ENCODE assay signal across 10 mouse cellular contexts in genomic region chr2:26486264-26486810, GRCm38 (mm10). TPM values are rescaled to one million over a fixed set of nuclear protein-coding genes. Genes with fewer than 3 reads are reported as not detected.
DNase-seq lines count a peak whose midpoint lies in the region; ATAC-seq lines count a peak whose summit lies in the region.
"Had no signal": no experiment of that assay in that cellular context is flagged by ENCODE, and none has a peak within 500 bp of the region (broad histone marks: within the 10 kb centered on the region; RNA-seq: fewer than 3 reads in every experiment).

No protein-coding gene starts in this region.

- peak overlapping the region; percentile 33 for H3K9ac ChIP-seq in kidney, embryonic 16.5 days (replicated peaks; ENCODE audit: low read length)
- H3K9ac ChIP-seq in intestine, embryonic 16.5 days (ENCODE audit: low read depth, low read length) = peak overlapping the region; percentile 38; the same call in 1 of the 2 replicates
- H3K9ac ChIP-seq in neural tube, embryonic 14.5 days (replicated peaks; ENCODE audit: low read depth, low read length) = peak overlapping the region; percentile 21; the same call in 1 of the 2 replicates

- ATAC-seq in kidney, embryonic 16.5 days (ENCODE audit: low FRiP score, low TSS enrichment) = peak; percentile 50
- ATAC-seq in intestine, embryonic 16.5 days = no peak
- no peak for ATAC-seq in neural tube, embryonic 14.5 days (ENCODE audit: low read depth)

- peak overlapping the region; percentile 22 for H3K4me2 ChIP-seq in kidney, embryonic 16.5 days (replicated peaks; ENCODE audit: low read depth, low read length)
- H3K4me2 ChIP-seq in intestine, embryonic 16.5 days (ENCODE audit: low read depth, low read length) = no peak overlapping the region
- peak overlapping the region; percentile 35; the same call in 1 of the 2 replicates for H3K4me2 ChIP-seq in neural tube, embryonic 14.5 days (ENCODE audit: low read depth, low read length)

- 9% methylated on average over 5 of the region's 5 CpGs for WGBS in kidney, embryonic 16.5 days
- WGBS in forebrain, embryonic 10.5 days = 31% methylated on average over 5 of the region's 5 CpGs
- WGBS in intestine, embryonic 16.5 days = 19% methylated on average over 5 of the region's 5 CpGs
- 17% methylated on average over 5 of the region's 5 CpGs for WGBS in neural tube, embryonic 14.5 days

- peaks cover 31% of the 10 kb centered on the region for H3K36me3 ChIP-seq in kidney, embryonic 16.5 days (ENCODE audit: insufficient read depth, low read length)
- H3K36me3 ChIP-seq in forebrain, embryonic 10.5 days (replicated peaks) = peaks cover 59% of the 10 kb centered on the region
- no peaks in the 10 kb centered on the region; the same call in 1 of the 2 replicates for H3K36me3 ChIP-seq in intestine, embryonic 16.5 days (ENCODE audit: control insufficient read depth, insufficient read depth, low read length)
- no peaks in the 10 kb centered on the region for H3K36me3 ChIP-seq in neural tube, embryonic 14.5 days (ENCODE audit: control insufficient read depth, insufficient read depth, low read length)
- H3K36me3 ChIP-seq: G1E had no signal

- H3K27me3 ChIP-seq in kidney, embryonic 16.5 days (ENCODE audit: insufficient read depth, low read length) = no peaks in the 10 kb centered on the region
- no peaks in the 10 kb centered on the region for H3K27me3 ChIP-seq in forebrain, embryonic 10.5 days (ENCODE audit: poor library complexity, severe bottlenecking)
- H3K27me3 ChIP-seq in intestine, embryonic 16.5 days (replicated peaks; ENCODE audit: control insufficient read depth, insufficient read depth, low read length) = no peaks in the 10 kb centered on the region
- H3K27me3 ChIP-seq in neural tube, embryonic 14.5 days (ENCODE audit: control insufficient read depth, insufficient read depth, low read length) = no peaks in the 10 kb centered on the region

- H3K27ac ChIP-seq in kidney, embryonic 16.5 days (ENCODE audit: low read length) = peak overlapping the region; percentile 91
- peak overlapping the region; percentile 97 for H3K27ac ChIP-seq in forebrain, embryonic 10.5 days
- H3K27ac ChIP-seq in intestine, embryonic 16.5 days (ENCODE audit: low read length) = peak overlapping the region; percentile 74
- H3K27ac ChIP-seq in neural tube, embryonic 14.5 days (ENCODE audit: low read depth, low read length) = peak overlapping the region; percentile 88

- peaks cover 100% of the 10 kb centered on the region for H3K4me1 ChIP-seq in kidney, embryonic 16.5 days (ENCODE audit: insufficient read depth, low read length)
- peaks cover 95% of the 10 kb centered on the region for H3K4me1 ChIP-seq in forebrain, embryonic 10.5 days
- peaks cover 88% of the 10 kb centered on the region for H3K4me1 ChIP-seq in intestine, embryonic 16.5 days (ENCODE audit: control insufficient read depth, insufficient read depth, low read length)
- peaks cover 80% of the 10 kb centered on the region for H3K4me1 ChIP-seq in neural tube, embryonic 14.5 days (ENCODE audit: control insufficient read depth, insufficient read depth, low read length)

- H3K4me3 ChIP-seq in kidney, embryonic 16.5 days (ENCODE audit: low read length) = no peak overlapping the region
- H3K4me3 ChIP-seq in forebrain, embryonic 10.5 days = peak overlapping the region; percentile 37
- H3K4me3 ChIP-seq in intestine, embryonic 16.5 days (ENCODE audit: low read length) = no peak overlapping the region
- H3K4me3 ChIP-seq in neural tube, embryonic 14.5 days (ENCODE audit: low read depth, low read length) = no peak overlapping the region; the same call in 1 of the 2 replicates

- H3K9me3 ChIP-seq in kidney, embryonic 16.5 days (ENCODE audit: low read length) = no peaks in the 10 kb centered on the region
- H3K9me3 ChIP-seq in forebrain, embryonic 10.5 days = no peaks in the 10 kb centered on the region
- no peaks in the 10 kb centered on the region for H3K9me3 ChIP-seq in intestine, embryonic 16.5 days (ENCODE audit: control insufficient read depth, low read length)
- H3K9me3 ChIP-seq in neural tube, embryonic 14.5 days (ENCODE audit: control insufficient read depth, low read length) = no peaks in the 10 kb centered on the region
- H3K9me3 ChIP-seq: G1E had no signal

- DNase-seq in kidney, adult 18-20 months = no peak
- DNase-seq in forebrain, embryonic 10.5 days (ENCODE audit: extremely low spot score, low spot score) = no peak
- no peak for DNase-seq in Muller cell, postnatal 12 days (ENCODE audit: inconsistent ontology term)
- no peak for DNase-seq in ovary, adult 18-20 months (ENCODE audit: low spot score)
- no peak for DNase-seq in lung, postnatal 10 days
- DNase-seq: lung, adult 18-20 months had no signal

RNA-seq across cellular contexts. Expression of gene Notch1, which starts 30.1 kb away (rescaled TPM):
- polyA plus RNA-seq in kidney, embryonic 16.5 days (2015; fragmentation: Nextera tagmentation; extraction: Ambion mirVana) = 23.7 and 27.0 TPM in 2 replicates
- 25.4 and 26.7 TPM in 2 replicates for polyA plus RNA-seq in forebrain, embryonic 10.5 days (2016; fragmentation: Nextera tagmentation; extraction: Ambion mirVana)
- 7.4 and 8.4 TPM in 2 replicates for polyA plus RNA-seq in intestine, embryonic 16.5 days (2015; fragmentation: Nextera tagmentation; extraction: Ambion mirVana)
- polyA plus RNA-seq in neural tube, embryonic 14.5 days (2014; fragmentation: Nextera tagmentation; extraction: Ambion mirVana) = 20.8 and 26.6 TPM in 2 replicates

RNA-seq across cellular contexts. Expression of gene Sec16a, which starts 41.3 kb away (rescaled TPM):
- 27.6 and 28.6 TPM in 2 replicates for polyA plus RNA-seq in kidney, embryonic 16.5 days (2015; fragmentation: Nextera tagmentation; extraction: Ambion mirVana)
- 27.0 and 29.8 TPM in 2 replicates for polyA plus RNA-seq in forebrain, embryonic 10.5 days (2016; fragmentation: Nextera tagmentation; extraction: Ambion mirVana)
- polyA plus RNA-seq in intestine, embryonic 16.5 days (2015; fragmentation: Nextera tagmentation; extraction: Ambion mirVana) = 19.1 and 20.4 TPM in 2 replicates
- 27.2 and 35.2 TPM in 2 replicates for polyA plus RNA-seq in neural tube, embryonic 14.5 days (2014; fragmentation: Nextera tagmentation; extraction: Ambion mirVana)
